25 mouse cellular contexts compared by ENCODE assay signal in genomic region chr17:12000285-12000684, GRCm38 (mm10).
"Had no signal": no experiment of that assay in that cellular context is flagged by ENCODE, and none has a peak within 500 bp of the region (broad histone marks: within the 10 kb centered on the region; RNA-seq: fewer than 3 reads in every experiment).

No protein-coding gene starts in this region.

- H3K9ac ChIP-seq: forebrain, postnatal 0 days; heart, embryonic 13.5 days; heart, embryonic 15.5 days; hindbrain, embryonic 12.5 days; hindbrain, embryonic 15.5 days; kidney, embryonic 15.5 days; limb, embryonic 13.5 days; limb, embryonic 15.5 days; liver, embryonic 12.5 days had no signal

- H3K4me2 ChIP-seq: heart, embryonic 11.5 days; heart, embryonic 13.5 days; heart, embryonic 15.5 days; hindbrain, embryonic 12.5 days; hindbrain, embryonic 15.5 days; kidney, embryonic 15.5 days; limb, embryonic 13.5 days; limb, embryonic 15.5 days; liver, embryonic 12.5 days had no signal

- H3K4me3 ChIP-seq: heart, embryonic 13.5 days; heart, embryonic 15.5 days; hindbrain, embryonic 12.5 days; hindbrain, embryonic 15.5 days; kidney, embryonic 15.5 days; limb, embryonic 13.5 days; limb, embryonic 15.5 days; liver, embryonic 12.5 days had no signal

- DNase-seq: forebrain, postnatal 0 days; gastrocnemius, postnatal 14 days; gastrocnemius, postnatal 36 days; heart, adult 18-20 months; heart, postnatal 14 days; kidney, adult 11 months; kidney, adult 2 months; kidney, adult 9 months; kidney, postnatal 14 days; kidney, postnatal 36 days; layer of hippocampus, adult 9-11 months; layer of hippocampus, postnatal 36 days; left cerebral cortex, postnatal 4 days had no signal

- H3K27ac ChIP-seq: heart, embryonic 13.5 days; heart, embryonic 15.5 days; hindbrain, embryonic 12.5 days; hindbrain, embryonic 15.5 days; hindbrain, postnatal 0 days; kidney, embryonic 15.5 days; kidney, postnatal 0 days; limb, embryonic 13.5 days; limb, embryonic 15.5 days; liver, embryonic 12.5 days had no signal

- H3K27me3 ChIP-seq: heart, embryonic 13.5 days; heart, embryonic 15.5 days; hindbrain, embryonic 12.5 days; hindbrain, embryonic 15.5 days; kidney, embryonic 15.5 days; liver, embryonic 12.5 days had no signal

- H3K4me1 ChIP-seq: hindbrain, embryonic 12.5 days; hindbrain, embryonic 15.5 days; kidney, embryonic 15.5 days; limb, embryonic 13.5 days; limb, embryonic 15.5 days had no signal

- H3K36me3 ChIP-seq: heart, embryonic 13.5 days; heart, embryonic 15.5 days; hindbrain, embryonic 12.5 days; hindbrain, embryonic 15.5 days; kidney, embryonic 15.5 days; limb, embryonic 13.5 days; limb, embryonic 15.5 days; liver, embryonic 12.5 days had no signal

- H3K9me3 ChIP-seq: heart, embryonic 13.5 days; heart, embryonic 15.5 days; hindbrain, embryonic 12.5 days; hindbrain, embryonic 15.5 days; kidney, embryonic 15.5 days; limb, embryonic 13.5 days; limb, embryonic 15.5 days; liver, embryonic 12.5 days had no signal

- ATAC-seq: forebrain, postnatal 0 days; hindbrain, postnatal 0 days; intestine, embryonic 16.5 days; liver, embryonic 12.5 days had no signal
